ENCODE assay signal across 10 mouse cellular contexts in genomic region chr10:105572301-105572700, GRCm38 (mm10). TPM values are rescaled to one million over a fixed set of nuclear protein-coding genes. Genes with fewer than 3 reads are reported as not detected.
A peak's percentile ranks its signal among the peaks of the same experiment; 100 is the strongest.
DNase-seq lines count a peak whose midpoint lies in the region; ATAC-seq and TF ChIP-seq lines count a peak whose summit lies in the region.
"Had no signal": no experiment of that assay in that cellular context is flagged by ENCODE, and none has a peak within 500 bp of the region (broad histone marks: within the 10 kb centered on the region; RNA-seq: fewer than 3 reads in every experiment).

No protein-coding gene starts in this region.

- no peak overlapping the region for H3K9ac ChIP-seq in heart, embryonic 11.5 days (ENCODE audit: low read depth, low read length)
- H3K9ac ChIP-seq in hindbrain, embryonic 13.5 days, result peak overlapping the region; percentile 86
- H3K9ac ChIP-seq in midbrain, embryonic 12.5 days (replicated peaks), result no peak overlapping the region

- peaks cover 7% of the 10 kb centered on the region; the same call in 1 of the 2 replicates for H3K4me1 ChIP-seq in heart, embryonic 11.5 days (ENCODE audit: control insufficient read depth, insufficient read depth, low read length)
- H3K4me1 ChIP-seq in cortical plate, adult 2 months (ENCODE audit: control insufficient read depth, insufficient read depth, low read length), result no peaks in the 10 kb centered on the region
- peaks cover 47% of the 10 kb centered on the region for H3K4me1 ChIP-seq in hindbrain, embryonic 13.5 days (replicated peaks)
- H3K4me1 ChIP-seq in midbrain, embryonic 12.5 days, result peaks cover 15% of the 10 kb centered on the region

- DNase-seq in heart, postnatal 36 days, result no peak
- DNase-seq in right cerebral cortex, postnatal 14 days, result no peak
- DNase-seq in cerebellum, postnatal 25 days, result no peak
- no peak for DNase-seq in layer of hippocampus, postnatal 36 days

- TF ChIP-seq CTCF in cortical plate, adult 2 months (IDR thresholded peaks at IDR 0.05; ENCODE audit: extremely low read depth, insufficient read depth, low read length), result no peak

- TF ChIP-seq POLR2A in cortical plate, adult 2 months (IDR thresholded peaks at IDR 0.05; ENCODE audit: extremely low read depth, insufficient read depth, low read length), result no peak

- H3K4me2 ChIP-seq in heart, embryonic 11.5 days, result peak overlapping the region; percentile 80
- peak overlapping the region; percentile 80 for H3K4me2 ChIP-seq in hindbrain, embryonic 13.5 days
- peak overlapping the region; percentile 90 for H3K4me2 ChIP-seq in midbrain, embryonic 12.5 days (replicated peaks)

- H3K36me3 ChIP-seq in heart, embryonic 11.5 days (ENCODE audit: control insufficient read depth, insufficient read depth, low read length), result no peaks in the 10 kb centered on the region
- H3K36me3 ChIP-seq in hindbrain, embryonic 13.5 days, result no peaks in the 10 kb centered on the region
- H3K36me3 ChIP-seq in midbrain, embryonic 12.5 days, result no peaks in the 10 kb centered on the region

- H3K27ac ChIP-seq in heart, embryonic 11.5 days (ENCODE audit: low read depth, low read length), result no peak overlapping the region
- H3K27ac ChIP-seq in cortical plate, adult 2 months (ENCODE audit: insufficient read depth, low read length), result no peak overlapping the region
- H3K27ac ChIP-seq in hindbrain, embryonic 13.5 days, result no peak overlapping the region
- no peak overlapping the region for H3K27ac ChIP-seq in midbrain, embryonic 12.5 days (replicated peaks)

- H3K4me3 ChIP-seq in heart, embryonic 11.5 days (ENCODE audit: low read depth, low read length), result peak overlapping the region; percentile 81
- H3K4me3 ChIP-seq in cortical plate, adult 2 months (ENCODE audit: insufficient read depth, low read length), result peak overlapping the region; percentile 8
- H3K4me3 ChIP-seq in hindbrain, embryonic 13.5 days, result peak overlapping the region; percentile 77
- peak overlapping the region; percentile 72 for H3K4me3 ChIP-seq in midbrain, embryonic 12.5 days

- intact Hi-C loops in heart, postnatal 36 days (cut with DNase I), result loop anchor here (2.0 to 10.0 kb wide), 4 partner anchors 50 to 428 kb away; no protein-coding TSS in a partner anchor

- H3K27me3 ChIP-seq in heart, embryonic 11.5 days (ENCODE audit: control insufficient read depth, insufficient read depth, low read length), result no peaks in the 10 kb centered on the region
- no peaks in the 10 kb centered on the region for H3K27me3 ChIP-seq in hindbrain, embryonic 13.5 days
- H3K27me3 ChIP-seq in midbrain, embryonic 12.5 days, result peaks cover 14% of the 10 kb centered on the region; the same call in 1 of the 2 replicates
- H3K27me3 ChIP-seq: CH12.LX had no signal

- 62% methylated on average over 7 of the region's 7 CpGs for WGBS in heart, embryonic 11.5 days (ENCODE audit: insufficient replicate concordance)
- 28% methylated on average over 7 of the region's 7 CpGs for WGBS in hindbrain, embryonic 13.5 days
- 23% methylated on average over 7 of the region's 7 CpGs for WGBS in midbrain, embryonic 12.5 days

- no peaks in the 10 kb centered on the region for H3K9me3 ChIP-seq in heart, embryonic 11.5 days (replicated peaks; ENCODE audit: control insufficient read depth, low read length)
- no peaks in the 10 kb centered on the region for H3K9me3 ChIP-seq in hindbrain, embryonic 13.5 days
- H3K9me3 ChIP-seq in midbrain, embryonic 12.5 days, result no peaks in the 10 kb centered on the region
- H3K9me3 ChIP-seq: megakaryocyte, embryonic 14.5 days had no signal

- ATAC-seq in heart, embryonic 11.5 days (replicated peaks; ENCODE audit: insufficient number of reproducible peaks, low FRiP score, low TSS enrichment), result no peak
- no peak for ATAC-seq in hindbrain, embryonic 13.5 days (ENCODE audit: low FRiP score)
- ATAC-seq in midbrain, embryonic 12.5 days (ENCODE audit: low FRiP score, low read depth), result no peak

RNA-seq across cellular contexts. Expression of gene Tmtc2, which starts 1.9 kb away (rescaled TPM):
- polyA plus RNA-seq in heart, embryonic 11.5 days (2014; fragmentation: Nextera tagmentation; extraction: Ambion mirVana), result 3.0 and 4.4 TPM in 2 replicates
- 1 to 10 TPM; 3.6 to 6.2 TPM for total RNA-seq in heart, postnatal 36 days (2021)
- 5.1 and 5.2 TPM in 2 replicates for polyA plus RNA-seq in cortical plate, adult 2 months (2012; rRNA removed)
- 11.9 TPM in 2 replicates for polyA plus RNA-seq in hindbrain, embryonic 13.5 days (2015; fragmentation: Nextera tagmentation; extraction: Ambion mirVana)
- 10.9 and 12.2 TPM in 2 replicates for polyA plus RNA-seq in midbrain, embryonic 12.5 days (2016; fragmentation: Nextera tagmentation; extraction: Ambion mirVana)
- 10 to 100 TPM; 11.9 TPM for total RNA-seq in layer of hippocampus, postnatal 36 days (2021)
- total RNA-seq: CH12.LX had no signal

Comparison
In these comparisons a context has a peak if more than half of its experiments do, and no peak if none do; other contexts are left out.
1. H3K4me3 ChIP-seq: peak in every context shown above with its lines; median percentile 81 in heart, embryonic 11.5 days; 77 in hindbrain, embryonic 13.5 days; 72 in midbrain, embryonic 12.5 days; 8 in cortical plate, adult 2 months.